Mouse (Mus musculus) midbrain, embryonic 16.5 days (tissue): ENCODE results near the gene Stxbp3. TPM values are rescaled to one million over a fixed set of nuclear protein-coding genes. Genes with fewer than 3 reads are reported as not detected.

Experiments
- ATAC-seq: fragments of 200-750 bp; cut with Nextera tagmentation; 2 replicates; pipeline ENCODE4 v1.8.0; 2017; ENCODE audit warnings: moderate TSS enrichment
- H3K27ac ChIP-seq: fragments of 300-500 bp; sonication (generic); 2 replicates; pipeline ENCODE4 v1.5.1; 2014; ENCODE audit warnings: mild to moderate bottlenecking, low read length, mixed read lengths
- H3K27me3 ChIP-seq: fragments of 300-500 bp; sonication (generic); 2 replicates; pipeline ENCODE4 v1.6.1; 2014; ENCODE audit warnings: low read depth, low read length, mixed read lengths; ENCODE audit not compliant: control insufficient read depth, insufficient read depth
- H3K36me3 ChIP-seq: fragments of 300-500 bp; sonication (generic); 2 replicates; pipeline ENCODE4 v1.6.1; 2014; ENCODE audit warnings: mild to moderate bottlenecking, low read length, moderate library complexity, mixed read lengths; ENCODE audit not compliant: control insufficient read depth, insufficient read depth
- H3K4me1 ChIP-seq: fragments of 300-500 bp; sonication (generic); 2 replicates; pipeline ENCODE4 v1.6.1; 2014; ENCODE audit warnings: mild to moderate bottlenecking, low read length, mixed read lengths; ENCODE audit not compliant: control insufficient read depth, insufficient read depth
- H3K4me2 ChIP-seq: fragments of 300-500 bp; sonication (generic); 2 replicates; pipeline ENCODE4 v1.6.1; 2014; ENCODE audit warnings: mild to moderate bottlenecking, low read length, mixed read lengths
- H3K4me3 ChIP-seq: fragments of 300-500 bp; sonication (generic); 2 replicates; pipeline ENCODE4 v1.5.1; 2014; ENCODE audit warnings: low read depth, mild to moderate bottlenecking, low read length, moderate library complexity, mixed read lengths
- H3K9ac ChIP-seq: fragments of 300-500 bp; sonication (generic); 2 replicates; pipeline ENCODE4 v1.6.1; 2014; ENCODE audit warnings: low read depth, low read length, mixed read lengths
- H3K9me3 ChIP-seq: fragments of 300-500 bp; sonication (generic); replicated peaks from 2 replicates; pipeline ENCODE4 v1.6.1; 2014; ENCODE audit warnings: mild to moderate bottlenecking, low read length, mixed read lengths; ENCODE audit not compliant: control insufficient read depth, poor library complexity, severe bottlenecking
- WGBS: fragments of 180-500 bp; shearing (Covaris S2); extraction: QIAGEN DNeasy Blood & Tissue Kit; methylation state at CpG from one replicate; pipeline ENCODE4 v1.1.7; 2014; 5-methylcytosine and 5-hydroxymethylcytosine counted together
- polyA plus RNA-seq: library from polyadenylated mRNA; unstranded; fragments of >200 nt; fragmentation: Nextera tagmentation; extraction: Ambion mirVana; gene quantifications from 2 replicates; pipeline ENCODE4 v1.2.1, GENCODE M21; 2015

Gene Stxbp3
- polyA plus RNA-seq, 1 experiment from 2014 or later, result 16.2 TPM

- H3K36me3 ChIP-seq, result no peaks in the 10 kb centered on the region
- no peaks in the 10 kb centered on the region for H3K4me1 ChIP-seq
- no peak overlapping the region for H3K27ac ChIP-seq
- H3K27me3 ChIP-seq, result no peaks in the 10 kb centered on the region
- no peak overlapping the region for H3K4me2 ChIP-seq
- ATAC-seq, result no peak
- WGBS, result 67% methylated on average over 2 of the region's 2 CpGs
- no peak overlapping the region for H3K4me3 ChIP-seq
- H3K9me3 ChIP-seq, result no peaks in the 10 kb centered on the region
- no peak overlapping the region for H3K9ac ChIP-seq
Observed at GRCm38 (mm10) chr3:108755542-108755941, 84.8 kb downstream of the Stxbp3 start.

DNA sequence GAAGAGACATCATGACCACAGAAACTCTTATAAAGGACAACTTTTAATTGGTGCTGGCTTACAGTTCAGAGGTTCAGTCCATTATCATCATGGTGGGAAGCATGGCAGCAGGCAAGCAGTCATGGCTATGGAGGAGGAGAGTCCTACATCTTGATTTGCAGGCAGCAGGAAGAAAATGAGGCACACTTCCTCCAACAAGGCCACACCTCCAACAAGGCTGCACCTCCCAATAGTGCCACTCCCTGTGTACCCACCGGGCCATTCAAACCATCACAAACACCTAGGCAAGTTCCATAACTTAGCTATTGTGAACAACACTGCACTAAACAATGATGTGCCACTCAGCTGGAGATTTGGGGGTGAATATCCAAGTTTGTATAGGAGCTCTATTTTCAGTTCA is 85.8 kb downstream of the Stxbp3 start:
- no peak overlapping the region for H3K27ac ChIP-seq
- 83% methylated on average over 1 of the region's 1 CpGs for WGBS
- H3K36me3 ChIP-seq, result no peaks in the 10 kb centered on the region
- H3K4me1 ChIP-seq, result no peaks in the 10 kb centered on the region
- H3K27me3 ChIP-seq, result no peaks in the 10 kb centered on the region
- no peak overlapping the region for H3K9ac ChIP-seq
- no peak overlapping the region for H3K4me3 ChIP-seq
- no peak overlapping the region for H3K4me2 ChIP-seq
- no peaks in the 10 kb centered on the region for H3K9me3 ChIP-seq
- ATAC-seq, result no peak

DNA sequence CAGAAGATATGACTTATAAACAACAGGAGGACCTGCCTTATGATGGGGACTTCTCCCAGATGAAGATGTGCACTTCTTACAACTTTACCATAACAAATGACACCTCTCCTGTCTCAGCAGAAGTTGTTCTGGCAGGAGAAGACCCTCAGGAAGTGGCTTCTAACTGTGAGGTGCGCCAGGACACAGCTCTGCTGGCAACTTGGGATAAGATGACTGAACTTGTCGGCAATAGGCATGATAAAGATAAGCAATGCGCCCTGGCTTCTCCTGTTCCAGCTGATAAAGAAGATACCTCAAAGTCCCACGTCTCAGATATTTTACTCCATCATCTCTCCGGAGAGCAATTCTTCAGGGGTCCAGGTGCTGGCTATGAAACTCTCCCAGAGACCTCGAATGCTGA is 88.6 kb downstream of the Stxbp3 start:
- Histone ChIP-seq H3K9me3 (no peaks in the 10 kb centered on the region), H3K4me3 (no peak overlapping the region), H3K27me3 (no peaks in the 10 kb centered on the region), H3K4me1 (no peaks in the 10 kb centered on the region), H3K9ac (no peak overlapping the region), H3K27ac (no peak overlapping the region), H3K36me3 (no peaks in the 10 kb centered on the region), H3K4me2 (no peak overlapping the region)
- WGBS, result 84% methylated on average over 6 of the region's 6 CpGs
- no peak for ATAC-seq

DNA sequence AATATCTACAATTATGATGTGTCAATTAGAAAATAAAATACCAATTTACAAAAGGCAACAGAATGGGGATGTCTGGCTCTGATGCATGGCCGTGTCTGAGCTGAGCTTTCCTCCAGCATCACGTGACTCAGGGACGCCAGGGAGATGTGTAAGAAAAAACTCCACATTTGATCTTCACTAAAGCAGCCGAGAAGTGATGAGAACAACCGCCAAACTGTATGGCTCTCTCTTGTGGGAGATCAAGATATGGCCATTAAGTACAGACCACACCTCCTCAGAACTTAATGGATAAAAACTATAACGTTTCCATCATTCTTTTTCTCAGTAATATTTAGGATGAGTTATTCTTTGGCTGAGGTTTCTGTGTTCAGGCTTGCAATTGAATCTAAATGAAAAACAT is 89.3 kb downstream of the Stxbp3 start:
- H3K4me1 ChIP-seq, result no peaks in the 10 kb centered on the region
- no peaks in the 10 kb centered on the region for H3K9me3 ChIP-seq
- H3K27me3 ChIP-seq, result no peaks in the 10 kb centered on the region
- 81% methylated on average over 6 of the region's 6 CpGs for WGBS
- H3K4me3 ChIP-seq, result no peak overlapping the region
- H3K27ac ChIP-seq, result no peak overlapping the region
- H3K36me3 ChIP-seq, result no peaks in the 10 kb centered on the region
- no peak overlapping the region for H3K4me2 ChIP-seq
- no peak for ATAC-seq
- H3K9ac ChIP-seq, result no peak overlapping the region

GRCm38 (mm10) chr3:108744060-108744459 is 96.3 kb downstream of the Stxbp3 start:
- no peak overlapping the region for H3K27ac ChIP-seq
- H3K9me3 ChIP-seq, result no peaks in the 10 kb centered on the region
- no peak overlapping the region for H3K9ac ChIP-seq
- no peak overlapping the region for H3K4me3 ChIP-seq
- no peaks in the 10 kb centered on the region for H3K4me1 ChIP-seq
- H3K27me3 ChIP-seq, result no peaks in the 10 kb centered on the region
- H3K4me2 ChIP-seq, result no peak overlapping the region
- no peaks in the 10 kb centered on the region for H3K36me3 ChIP-seq
- no peak for ATAC-seq
- WGBS, result 80% methylated on average over 4 of the region's 4 CpGs

Other genes with a start within 250 kb of the Stxbp3 start
- 124 and 128 TPM in 2 replicates for gene Wdr47, start 249.2 kb downstream of the Stxbp3 start, polyA plus RNA-seq
- 41.4 and 43.4 TPM in 2 replicates for gene Clcc1, start 186.6 kb downstream of the Stxbp3 start, polyA plus RNA-seq
- 16.6 and 19.4 TPM in 2 replicates for gene Gpsm2, start 118.2 kb downstream of the Stxbp3 start, polyA plus RNA-seq
- not detected in 2 replicates for gene Aknad1, start 100.9 kb downstream of the Stxbp3 start, polyA plus RNA-seq
- 0.08 TPM in 1 of 2 replicates, not detected in the other for gene Fndc7, start 49.5 kb upstream of the Stxbp3 start, polyA plus RNA-seq
- gene Prpf38b, start 71.2 kb upstream of the Stxbp3 start, polyA plus RNA-seq, result 54.2 and 56.8 TPM in 2 replicates
- 2.9 and 3.0 TPM in 2 replicates for gene Henmt1, start 99.3 kb upstream of the Stxbp3 start, polyA plus RNA-seq
- 0.80 TPM in 1 of 2 replicates, not detected in the other for gene Gm9857, start 99.9 kb upstream of the Stxbp3 start, polyA plus RNA-seq
- gene Fam102b, start 187.1 kb upstream of the Stxbp3 start, polyA plus RNA-seq, result 13.4 and 14.1 TPM in 2 replicates
- gene Slc25a54, start 239.9 kb upstream of the Stxbp3 start, polyA plus RNA-seq, result not detected in 2 replicates